Mouse (Mus musculus) brain, adult 2 months (tissue): Measurements from ENCODE around the gene Abcd1.
A peak's percentile ranks its signal among the peaks of the same experiment; 100 is the strongest.

Experiments
- DNase-seq: peaks from one replicate; pipeline ENCODE4 v3.0.0; 2011; ENCODE audit warnings: low read depth, low spot score

Gene Abcd1

DNA sequence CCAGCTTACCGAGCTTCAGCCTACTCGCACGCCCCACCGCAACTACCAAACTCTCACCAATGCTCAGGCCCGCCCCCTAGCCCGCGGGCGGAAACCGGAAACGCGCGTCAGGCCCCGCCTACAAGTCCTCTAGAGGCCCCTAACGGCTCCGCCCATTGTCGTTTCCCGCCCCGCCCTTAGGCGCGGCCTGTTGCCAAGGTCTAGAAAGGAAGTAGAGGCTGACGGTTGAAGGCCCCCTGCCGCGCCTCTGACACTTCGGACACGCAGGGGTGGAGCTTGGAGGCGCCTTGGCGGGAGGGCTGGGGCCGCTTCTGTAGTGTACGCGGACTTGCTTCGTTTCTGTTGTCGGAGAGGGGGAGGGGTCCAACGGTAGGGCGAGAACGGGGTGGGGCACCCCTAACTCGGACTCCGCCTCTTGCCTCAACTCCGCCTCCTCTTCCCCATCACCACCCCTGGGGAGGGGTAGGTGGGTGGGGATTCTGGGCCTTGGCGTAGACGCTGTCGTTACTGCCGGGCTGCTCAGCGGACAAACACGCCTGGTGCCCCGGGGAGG, at the start of gene Abcd1, which contains the start of gene Bcap31:
Gene Abcd1 (plus strand): TSS at position 489 of the 553 bp plus-strand sequence.
Gene Bcap31 (minus strand): TSS at position 67 of the 553 bp plus-strand sequence.
- peak; percentile 95 for DNase-seq

DNA sequence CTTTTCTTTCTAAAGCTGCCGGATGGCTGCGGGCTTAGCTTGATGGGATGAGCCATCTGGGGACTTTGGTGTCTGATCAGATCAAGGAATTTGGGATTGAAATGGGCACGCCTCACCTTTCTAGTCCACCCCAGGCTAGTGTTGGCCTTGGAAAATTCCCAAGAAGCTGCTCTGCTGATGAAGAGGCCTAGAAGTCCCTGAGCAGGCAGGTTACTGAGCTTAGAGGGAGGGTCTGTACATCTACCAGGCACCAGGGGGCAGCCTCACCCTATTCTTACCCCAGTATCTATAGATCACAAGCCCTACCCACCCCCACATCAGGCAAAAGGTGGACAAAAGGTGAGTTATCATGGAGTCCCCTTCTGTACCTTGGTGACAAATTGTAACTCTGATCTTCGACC, 44.4 kb upstream of the Abcd1 start:
- peak; percentile 86 for DNase-seq

DNA sequence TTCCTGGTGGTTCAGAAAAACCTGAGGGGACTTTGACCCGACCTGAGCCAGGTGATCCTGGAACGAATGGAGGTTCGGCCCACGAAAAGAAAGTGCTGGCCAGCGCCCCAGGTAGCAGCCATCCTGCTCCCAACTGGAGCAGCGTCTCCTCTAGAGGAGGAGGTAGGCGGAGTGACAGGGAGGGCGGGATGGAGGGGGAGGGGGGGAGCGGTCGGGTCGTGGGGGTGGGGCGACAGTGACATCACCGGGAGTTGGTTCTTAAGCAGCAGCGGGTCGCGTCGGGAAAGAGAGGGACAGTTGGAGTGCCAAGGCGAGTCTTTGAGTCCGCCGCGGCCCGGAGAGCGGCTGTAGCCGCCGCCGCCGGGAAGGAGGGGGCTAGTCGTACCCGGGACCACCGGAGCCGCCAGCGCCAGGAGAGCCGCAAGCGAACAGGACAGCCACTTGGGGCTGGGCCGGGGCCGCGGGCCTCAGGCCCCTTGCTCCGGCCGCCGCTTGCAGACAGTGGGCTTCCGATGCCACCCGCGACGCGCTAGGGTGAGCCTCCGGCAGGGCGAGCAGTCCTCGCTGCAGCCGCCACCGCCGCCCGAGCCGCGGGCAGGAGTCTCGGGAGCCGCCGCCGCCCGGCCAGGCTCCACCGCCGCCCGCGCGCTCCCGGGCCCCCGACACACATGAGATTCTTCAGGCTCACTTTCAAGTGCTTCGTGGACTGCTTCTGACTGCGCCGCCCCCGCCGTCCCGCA, 43.3 kb upstream of the Abcd1 start, which contains the start of gene Slc6a8:
Gene Slc6a8 (plus strand): TSS at position 272 of the 740 bp plus-strand sequence.
- peak; percentile 88 for DNase-seq

DNA sequence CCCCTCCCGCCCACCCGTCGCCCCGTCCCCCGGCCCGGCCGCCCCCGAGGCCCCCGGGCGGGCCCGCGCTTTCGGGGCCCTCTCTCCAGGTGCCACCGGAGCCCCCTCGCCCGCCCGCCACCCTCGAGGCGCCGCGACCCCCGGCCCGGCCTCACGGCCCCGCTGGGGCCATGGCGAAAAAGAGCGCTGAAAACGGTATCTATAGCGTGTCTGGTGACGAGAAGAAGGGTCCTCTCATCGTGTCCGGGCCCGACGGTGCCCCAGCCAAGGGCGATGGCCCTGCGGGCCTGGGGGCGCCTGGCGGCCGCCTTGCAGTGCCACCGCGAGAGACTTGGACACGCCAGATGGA, 42.8 kb upstream of the Abcd1 start:
- DNase-seq = no peak

DNA sequence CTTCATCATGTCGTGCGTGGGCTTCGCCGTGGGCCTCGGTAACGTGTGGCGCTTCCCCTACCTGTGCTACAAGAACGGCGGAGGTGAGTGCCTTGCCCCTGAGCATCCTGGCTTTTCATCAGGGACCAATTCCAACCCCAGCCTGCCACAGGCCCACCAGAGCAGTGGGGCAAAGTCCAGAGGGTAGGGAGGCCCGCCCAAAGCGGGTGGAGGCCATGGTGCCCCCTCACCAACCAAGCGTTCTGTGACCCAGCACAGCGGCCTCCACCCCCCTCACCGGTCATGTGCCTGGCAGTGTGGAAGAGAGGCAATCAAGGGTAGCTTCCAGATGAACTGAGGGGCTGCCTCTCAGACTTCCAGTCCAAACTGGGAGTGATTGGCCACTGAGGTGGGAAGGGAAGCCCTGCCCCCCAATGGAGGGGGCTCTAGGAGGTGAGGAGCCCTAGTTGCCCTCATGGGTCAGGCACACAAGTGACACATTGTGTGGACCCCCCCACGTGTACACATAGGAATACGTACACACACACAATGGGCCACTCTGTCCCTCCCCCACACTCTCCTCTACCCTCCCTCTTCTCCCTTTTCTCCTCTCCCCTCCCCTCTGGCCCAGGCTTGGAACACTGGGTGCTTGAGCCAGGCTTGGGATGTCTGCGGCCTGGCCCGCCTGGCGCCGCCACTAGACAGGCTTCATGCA, 42.3 kb upstream of the Abcd1 start:
- peak; percentile 79 for DNase-seq

DNA sequence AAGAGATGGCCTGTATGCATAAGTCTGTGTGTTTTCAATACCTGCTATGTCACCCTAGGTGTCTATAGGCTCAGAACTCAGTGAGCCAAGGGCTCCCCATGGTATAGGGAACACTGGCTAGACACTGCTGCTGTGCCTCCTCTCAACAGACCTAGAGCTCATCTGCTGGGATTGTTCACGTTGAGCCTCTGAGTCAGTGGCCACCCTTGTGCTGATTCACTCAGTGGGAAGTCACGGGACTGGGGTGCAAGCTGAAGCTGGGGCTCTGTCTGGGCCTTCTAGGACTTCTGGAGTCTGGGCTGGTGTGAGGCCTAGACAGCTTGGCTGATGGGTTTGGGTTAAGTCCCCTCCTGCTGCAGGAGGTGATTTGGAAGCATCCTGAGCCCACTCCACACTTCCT, 41.2 kb upstream of the Abcd1 start:
- peak; percentile 69 for DNase-seq

DNA sequence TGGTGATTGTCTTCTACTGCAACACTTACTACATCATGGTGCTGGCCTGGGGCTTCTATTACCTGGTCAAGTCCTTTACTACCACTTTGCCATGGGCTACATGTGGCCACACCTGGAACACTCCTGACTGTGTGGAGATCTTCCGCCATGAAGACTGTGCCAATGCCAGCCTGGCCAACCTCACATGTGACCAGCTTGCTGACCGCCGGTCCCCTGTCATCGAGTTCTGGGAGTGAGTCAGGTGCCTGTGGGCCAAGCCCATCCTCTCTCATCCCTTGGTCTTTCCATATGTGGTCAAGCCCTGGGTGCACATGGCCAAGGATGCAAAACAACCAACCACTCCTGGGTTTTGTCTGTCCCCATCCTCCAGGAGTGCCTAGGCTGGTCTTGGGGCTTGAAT, 39.7 kb upstream of the Abcd1 start:
- DNase-seq = no peak

DNA sequence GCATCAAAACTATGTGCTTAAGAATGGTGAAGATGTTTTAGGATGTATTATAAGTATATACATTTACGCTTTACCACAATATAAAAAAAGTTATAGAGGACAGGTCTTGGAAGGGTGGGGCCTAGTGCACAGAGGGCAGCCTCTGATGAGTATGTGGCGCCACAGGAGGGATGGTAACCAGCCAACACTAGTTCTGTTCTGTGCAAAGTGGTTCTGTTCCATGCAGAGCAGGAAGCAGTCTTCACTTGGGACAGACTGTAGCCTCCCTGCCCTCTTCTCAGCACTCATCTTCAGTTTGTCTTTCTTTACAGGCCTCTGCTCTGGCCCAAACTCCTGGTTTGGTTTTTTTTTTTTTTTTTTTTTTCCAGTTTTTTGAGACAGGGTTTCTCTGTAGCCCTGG, 32.2 kb upstream of the Abcd1 start:
- no peak for DNase-seq

DNA sequence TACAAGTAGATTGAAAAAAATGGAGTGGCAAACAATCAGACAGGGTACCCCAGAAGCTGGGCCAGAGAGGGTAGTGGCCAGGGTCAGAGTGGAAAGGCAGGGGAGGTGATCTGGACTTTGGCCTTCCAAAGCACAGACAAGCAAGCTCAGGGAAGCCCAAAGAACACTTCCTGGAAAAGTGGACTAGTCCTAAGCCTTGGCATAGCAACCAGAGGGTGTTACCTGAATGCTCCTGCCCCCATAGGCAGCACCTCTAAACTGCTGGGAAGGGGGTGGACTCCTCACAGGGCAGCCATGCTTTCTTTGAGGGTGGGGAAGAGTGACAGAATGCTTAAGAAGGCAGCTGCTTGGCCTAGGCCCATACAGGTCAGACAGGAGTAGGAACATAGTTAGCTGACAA, 31.4 kb upstream of the Abcd1 start:
- no peak for DNase-seq

DNA sequence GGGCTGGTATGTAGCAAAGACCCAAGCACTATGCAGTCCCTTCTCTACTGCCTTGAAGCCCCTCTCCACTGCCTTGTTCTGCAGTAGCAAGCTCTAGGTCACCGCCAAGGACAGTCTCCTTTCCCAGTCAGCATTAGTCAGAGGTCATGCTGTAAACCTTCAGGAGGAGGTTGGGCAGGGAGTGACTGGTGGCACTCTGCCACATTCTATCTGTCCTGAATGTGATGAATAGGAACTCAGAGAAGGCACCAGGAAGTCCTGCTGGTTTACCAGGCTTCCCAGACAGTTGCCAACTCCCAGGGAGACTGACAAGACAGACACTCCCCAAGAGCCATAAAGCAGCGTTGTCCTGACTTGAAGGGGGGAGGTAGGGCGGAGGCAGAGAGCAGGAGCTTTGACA, 30.8 kb upstream of the Abcd1 start:
- DNase-seq = peak; percentile 66

DNA sequence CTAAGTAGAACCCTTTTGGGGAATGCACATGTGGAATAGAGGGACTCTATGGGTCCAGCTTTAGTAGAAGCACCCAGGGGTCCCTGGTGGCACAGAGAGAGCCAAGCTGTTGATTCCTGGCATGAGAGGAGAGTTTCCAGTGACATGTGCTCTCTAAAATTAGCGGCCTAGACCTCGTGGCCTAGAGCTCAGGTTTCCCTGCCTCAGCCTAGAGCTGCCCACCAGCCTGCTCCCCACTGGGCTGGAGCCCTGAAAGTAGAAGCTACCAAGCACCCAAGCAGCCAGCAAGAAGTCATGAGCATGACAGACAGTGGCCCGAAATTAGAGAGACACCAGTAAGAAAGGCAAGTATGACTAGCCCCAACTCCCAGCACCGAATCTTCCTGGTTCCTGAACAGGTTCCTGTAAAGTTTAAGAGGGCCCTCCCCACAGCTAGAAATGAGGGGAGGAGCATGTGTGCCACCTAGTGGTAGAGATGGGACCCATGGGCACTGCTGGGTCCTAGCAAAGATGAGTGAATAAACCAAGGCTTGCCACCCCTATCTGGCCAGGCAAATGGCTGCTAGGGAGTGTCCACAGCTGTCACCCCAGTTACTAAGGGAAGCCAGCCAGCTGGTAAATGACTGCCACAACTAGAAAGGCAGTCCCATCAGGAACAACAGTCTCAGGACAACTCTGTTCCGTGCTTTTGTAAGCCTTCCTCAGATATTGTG, 25.3 kb upstream of the Abcd1 start:
- peak; percentile 77 for DNase-seq

DNA sequence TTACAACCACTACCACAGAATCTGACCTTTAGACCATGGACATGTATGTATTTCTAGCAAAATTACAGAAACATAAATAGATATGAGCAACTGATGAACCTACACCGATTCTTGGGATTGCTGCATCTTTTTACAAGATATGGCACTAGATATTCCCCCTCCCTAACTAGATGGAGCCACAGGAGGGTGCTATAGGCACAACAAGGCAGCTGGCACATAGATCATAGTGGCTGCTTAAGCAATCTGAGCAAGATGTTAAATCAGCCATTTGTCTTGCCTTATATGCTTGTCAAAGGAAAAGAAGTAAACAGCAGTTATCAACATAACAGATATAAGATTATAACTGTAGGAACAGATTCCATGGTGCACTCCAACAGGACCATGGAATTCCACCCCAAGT, 15.9 kb upstream of the Abcd1 start:
- peak; percentile 53 for DNase-seq

DNA sequence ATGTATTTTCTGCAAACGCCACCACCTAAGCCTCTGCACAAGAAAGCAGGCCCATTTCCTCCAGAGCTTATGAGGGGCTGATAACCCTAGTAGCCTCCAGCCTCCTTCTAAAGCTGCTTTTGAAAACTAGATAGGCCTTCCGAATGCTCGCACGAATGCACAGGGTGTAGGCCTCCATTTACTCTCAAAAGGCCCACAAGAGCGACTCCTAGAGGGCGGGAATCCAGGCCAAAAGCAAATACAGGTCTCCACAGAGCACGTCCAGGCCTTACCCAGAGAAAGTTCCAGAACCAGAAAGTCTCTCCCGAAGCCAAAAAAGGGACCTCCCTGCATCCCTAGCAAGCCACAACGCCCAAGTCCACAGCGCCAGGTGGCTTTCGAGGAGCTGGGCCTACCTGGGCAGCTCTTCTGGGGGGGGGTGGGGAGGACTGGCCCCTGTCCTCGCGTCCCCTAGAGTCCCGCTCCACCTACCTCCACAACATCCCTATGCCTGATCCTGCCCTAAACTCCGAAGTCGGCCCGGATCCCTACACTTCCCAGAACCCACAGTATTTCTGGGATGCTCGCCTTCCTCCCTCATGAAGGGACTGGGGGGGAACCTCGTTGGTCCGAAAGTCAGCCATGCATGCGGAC, 805 bp upstream of the Abcd1 start:
- peak; percentile 65 for DNase-seq

DNA sequence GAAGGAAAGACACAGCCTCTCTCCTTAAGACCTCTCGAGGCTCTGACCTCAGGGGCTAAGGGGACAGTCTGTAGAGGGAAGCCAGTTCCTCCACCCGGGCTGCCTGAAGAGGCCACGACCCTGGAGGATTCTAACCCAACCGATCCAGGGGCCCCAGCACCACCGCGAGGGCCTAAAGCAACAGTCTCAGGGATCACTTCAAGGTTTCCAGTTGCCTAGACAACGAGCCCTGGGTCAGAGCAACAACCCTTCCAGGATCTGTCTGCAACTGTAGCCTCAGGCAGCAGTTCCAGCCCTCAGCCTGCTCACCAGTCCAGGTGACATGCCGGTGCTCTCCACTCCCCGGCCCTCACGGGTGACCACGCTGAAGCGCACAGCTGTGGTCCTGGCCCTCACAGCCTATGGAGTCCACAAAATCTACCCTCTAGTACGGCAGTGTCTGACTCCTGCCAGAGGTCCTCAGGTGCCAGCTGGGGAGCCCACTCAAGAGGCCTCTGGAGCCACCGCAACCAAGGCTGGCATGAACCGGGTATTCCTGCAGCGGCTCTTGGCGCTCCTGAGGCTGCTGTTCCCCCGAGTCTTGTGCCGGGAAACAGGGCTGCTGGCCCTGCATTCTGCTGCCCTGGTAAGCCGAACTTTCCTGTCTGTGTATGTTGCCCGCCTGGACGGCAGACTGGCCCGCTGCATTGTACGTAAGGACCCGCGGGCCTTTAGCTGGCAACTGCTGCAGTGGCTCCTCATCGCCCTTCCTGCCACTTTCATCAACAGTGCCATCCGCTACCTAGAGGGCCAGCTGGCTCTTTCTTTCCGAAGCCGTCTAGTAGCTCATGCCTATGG, 530 bp downstream of the Abcd1 start:
- DNase-seq = peak; percentile 31

DNA sequence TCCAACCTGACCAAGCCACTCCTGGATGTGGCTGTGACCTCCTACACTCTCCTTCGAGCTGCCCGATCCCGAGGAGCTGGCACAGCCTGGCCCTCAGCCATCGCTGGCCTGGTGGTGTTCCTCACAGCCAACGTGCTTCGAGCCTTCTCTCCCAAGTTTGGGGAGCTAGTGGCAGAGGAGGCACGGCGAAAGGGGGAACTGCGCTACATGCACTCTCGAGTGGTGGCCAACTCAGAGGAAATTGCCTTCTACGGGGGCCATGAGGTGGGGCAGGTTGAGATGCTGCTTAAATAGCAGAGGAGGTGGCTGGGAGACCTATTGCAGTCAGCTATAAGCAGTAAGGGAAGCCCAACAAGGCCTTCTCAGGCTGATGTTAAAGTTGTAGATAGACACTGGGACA, 1.3 kb downstream of the Abcd1 start:
- peak; percentile 10 for DNase-seq

DNA sequence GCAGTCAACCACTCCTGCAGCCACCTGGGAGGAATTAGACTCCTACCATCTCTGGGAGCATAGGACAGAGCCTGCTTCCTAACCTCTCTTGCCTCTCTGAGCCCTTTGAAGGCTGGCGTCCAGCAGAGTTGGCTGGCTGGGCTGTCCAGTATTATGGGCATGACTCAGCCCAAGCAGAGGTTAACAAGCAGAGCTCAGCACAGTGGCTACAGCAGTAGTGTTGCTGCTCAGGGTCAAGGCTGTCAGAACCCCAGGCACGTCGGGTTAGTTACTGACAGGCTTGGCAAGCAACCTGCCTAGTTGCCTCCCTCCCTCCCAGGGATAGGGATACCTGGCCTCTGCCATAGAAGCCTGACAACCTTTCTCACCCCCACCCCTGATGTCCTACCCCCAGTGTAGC, 1.9 kb downstream of the Abcd1 start:
- peak; percentile 7 for DNase-seq

DNA sequence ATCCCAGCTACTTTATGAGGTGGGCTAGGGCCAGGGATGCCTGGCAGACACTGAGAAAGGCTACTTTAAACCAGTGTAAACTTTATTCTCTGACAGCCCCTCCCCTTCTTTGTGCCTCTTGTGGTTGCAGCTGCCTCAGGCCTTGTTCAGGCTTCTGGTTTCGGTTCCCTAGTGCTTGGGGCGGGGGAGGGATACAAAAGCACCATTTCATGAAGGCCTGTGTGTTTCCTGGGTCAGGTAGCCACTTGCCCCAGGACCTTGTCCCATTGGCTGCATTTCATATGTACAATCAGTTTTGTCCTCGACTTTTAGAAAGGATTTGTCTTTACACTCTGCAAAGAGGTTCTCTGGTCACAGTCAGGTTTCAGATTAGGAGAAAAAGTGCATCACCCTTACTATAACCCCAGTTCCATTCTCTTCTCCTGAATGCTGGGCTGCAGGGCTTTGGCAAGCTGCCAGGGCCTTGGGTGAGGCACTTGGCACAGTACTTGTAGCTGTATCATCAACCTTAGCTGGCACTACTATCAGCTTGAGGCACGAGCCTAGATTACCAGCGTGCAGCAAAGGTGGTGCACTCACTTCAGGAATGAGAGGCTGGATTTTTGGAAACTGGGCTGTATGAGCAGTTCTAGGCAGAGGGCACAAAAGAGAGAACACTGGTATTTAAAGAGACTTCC, 2.4 kb downstream of the Abcd1 start:
- peak; percentile 36 for DNase-seq

DNA sequence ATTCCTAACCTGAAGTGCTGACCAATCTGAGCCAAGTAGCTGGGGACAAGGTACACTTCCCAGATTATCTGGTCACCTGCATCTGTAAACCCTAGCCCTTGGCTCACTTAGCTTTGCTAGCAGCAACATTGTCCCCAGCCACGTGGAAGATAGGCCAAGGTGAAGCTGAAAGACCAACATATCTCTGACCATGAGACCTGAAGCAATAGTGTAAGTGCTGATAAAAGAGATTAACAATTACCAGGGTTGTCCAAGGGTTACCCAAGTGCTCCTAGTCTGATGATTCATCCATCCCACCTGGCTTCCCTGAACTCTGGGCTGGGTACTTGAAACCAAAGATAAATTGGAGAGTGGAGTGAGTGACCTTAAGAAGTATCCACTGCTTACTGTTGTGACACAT, 14.5 kb downstream of the Abcd1 start:
- no peak for DNase-seq

DNA sequence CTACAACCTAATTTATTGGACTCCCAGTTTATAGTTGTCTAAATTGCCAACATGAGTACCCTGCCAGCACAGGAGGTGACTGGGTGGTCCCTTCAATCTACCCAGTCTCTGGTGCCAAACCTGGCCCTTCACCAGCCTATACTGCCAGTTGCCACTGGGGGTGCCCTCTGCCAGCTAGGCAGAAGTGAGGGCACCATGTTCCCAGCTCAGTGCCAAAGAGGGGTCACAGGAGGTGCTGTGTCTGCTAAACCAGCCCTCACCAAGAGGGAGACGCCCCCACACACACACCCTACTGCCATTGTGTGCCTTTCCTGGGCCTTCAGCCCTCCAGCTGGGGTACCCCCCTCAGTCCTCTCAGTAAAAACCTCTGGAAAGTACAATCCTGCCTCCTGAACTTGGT, 21.8 kb downstream of the Abcd1 start:
- no peak for DNase-seq

DNA sequence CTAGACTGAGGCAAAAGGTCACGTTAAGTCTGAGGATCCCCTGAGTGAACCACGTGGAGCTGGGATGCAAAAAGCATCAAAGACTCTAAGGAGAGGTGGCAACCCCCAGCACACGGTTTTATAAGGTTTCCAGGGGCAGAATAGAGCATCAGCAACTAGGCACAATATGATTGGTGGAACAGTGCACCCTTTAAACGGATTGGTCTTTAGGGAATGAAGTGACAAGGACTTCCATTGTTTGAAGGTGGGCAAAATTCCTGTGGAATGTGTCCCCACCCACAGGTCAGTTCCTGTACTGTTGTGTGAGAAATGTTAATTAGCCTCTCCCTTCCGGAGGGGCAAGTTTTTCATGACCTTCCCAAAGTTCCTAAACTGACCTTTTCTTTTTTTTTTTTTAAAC, 22.8 kb downstream of the Abcd1 start:
- no peak for DNase-seq
